Mouse (Mus musculus) hematopoietic stem cell, adult 5-6 weeks (primary cell): ENCODE measurements around the gene Prkn. TPM values are rescaled to one million over a fixed set of nuclear protein-coding genes. Genes with fewer than 3 reads are reported as not detected.

Experiments
- ATAC-seq, 2 experiments: fragments of 125-278 bp in 1 of 2; replicated peaks in 1 of 2; 2 replicates each; pipeline ENCODE4 v1.8.0; 2016 to 2017; ENCODE audit warnings: inconsistent platforms in 2 of 2, mild to moderate bottlenecking in 2 of 2, moderate number of reproducible peaks in 2 of 2, low read depth in 1 of 2, moderate TSS enrichment in 1 of 2; ENCODE audit not compliant: low FRiP score in 2 of 2, poor library complexity in 2 of 2, severe bottlenecking in 2 of 2, insufficient read depth in 1 of 2, low TSS enrichment in 1 of 2
- total RNA-seq: library from RNA; stranded (forward); fragments of 172-1452, 232-1000 nt; gene quantifications from 2 replicates; pipeline ENCODE4 v1.2.3, GENCODE M21; 2017

Gene Prkn
- 4.1 and 5.0 TPM in 2 replicates for total RNA-seq

GRCm38 (mm10) chr17:10840148-10840707 lies at the start of gene Prkn, which contains the start of gene Pacrg:
TSS of gene Prkn (plus strand) at chr17:10840384.
TSS of gene Pacrg (minus strand) at chr17:10840311.
- ATAC-seq: peak; percentile 97

GRCm38 (mm10) chr17:10791661-10792060 lies 48.5 kb upstream of the Prkn start:
- ATAC-seq: no peak

GRCm38 (mm10) chr17:10806692-10807091 lies 33.5 kb upstream of the Prkn start:
- ATAC-seq: no peak

GRCm38 (mm10) chr17:10807261-10807998 lies 32.8 kb upstream of the Prkn start:
- no peak for ATAC-seq

GRCm38 (mm10) chr17:10808571-10808970 lies 31.6 kb upstream of the Prkn start:
- ATAC-seq: no peak

GRCm38 (mm10) chr17:10818971-10819370 lies 21.2 kb upstream of the Prkn start:
- ATAC-seq: no peak

GRCm38 (mm10) chr17:10840731-10841201 lies 582 bp downstream of the Prkn start:
- peak; percentile 44 to 58; a peak in 3 of 4 replicates for ATAC-seq

- no peak for ATAC-seq
Observed at GRCm38 (mm10) chr17:10854207-10854606, 14.0 kb downstream of the Prkn start.

GRCm38 (mm10) chr17:10874208-10875187 lies 34.3 kb downstream of the Prkn start:
- ATAC-seq: peak; percentile 60 to 69; a peak in 3 of 4 replicates

- ATAC-seq: no peak
Observed at GRCm38 (mm10) chr17:10878986-10879385, 38.8 kb downstream of the Prkn start.

GRCm38 (mm10) chr17:10882260-10882659 lies 42.1 kb downstream of the Prkn start:
- ATAC-seq: no peak

- no peak for ATAC-seq
Observed at GRCm38 (mm10) chr17:10887924-10888323, 47.7 kb downstream of the Prkn start.

- no peak; a peak in 1 of 4 replicates for ATAC-seq
Observed at GRCm38 (mm10) chr17:10901686-10902228, 61.6 kb downstream of the Prkn start.

GRCm38 (mm10) chr17:10936698-10937097 lies 96.5 kb downstream of the Prkn start:
- no peak for ATAC-seq

- no peak for ATAC-seq
Observed at GRCm38 (mm10) chr17:10937844-10938243, 97.7 kb downstream of the Prkn start.

- no peak for ATAC-seq
Observed at GRCm38 (mm10) chr17:10938755-10939154, 98.6 kb downstream of the Prkn start.

- ATAC-seq: no peak
Observed at GRCm38 (mm10) chr17:10946552-10946951, 106.4 kb downstream of the Prkn start.
